Mouse (Mus musculus): ENCODE results near the gene Cpsf3.

The Cpsf3 gene

DNA sequence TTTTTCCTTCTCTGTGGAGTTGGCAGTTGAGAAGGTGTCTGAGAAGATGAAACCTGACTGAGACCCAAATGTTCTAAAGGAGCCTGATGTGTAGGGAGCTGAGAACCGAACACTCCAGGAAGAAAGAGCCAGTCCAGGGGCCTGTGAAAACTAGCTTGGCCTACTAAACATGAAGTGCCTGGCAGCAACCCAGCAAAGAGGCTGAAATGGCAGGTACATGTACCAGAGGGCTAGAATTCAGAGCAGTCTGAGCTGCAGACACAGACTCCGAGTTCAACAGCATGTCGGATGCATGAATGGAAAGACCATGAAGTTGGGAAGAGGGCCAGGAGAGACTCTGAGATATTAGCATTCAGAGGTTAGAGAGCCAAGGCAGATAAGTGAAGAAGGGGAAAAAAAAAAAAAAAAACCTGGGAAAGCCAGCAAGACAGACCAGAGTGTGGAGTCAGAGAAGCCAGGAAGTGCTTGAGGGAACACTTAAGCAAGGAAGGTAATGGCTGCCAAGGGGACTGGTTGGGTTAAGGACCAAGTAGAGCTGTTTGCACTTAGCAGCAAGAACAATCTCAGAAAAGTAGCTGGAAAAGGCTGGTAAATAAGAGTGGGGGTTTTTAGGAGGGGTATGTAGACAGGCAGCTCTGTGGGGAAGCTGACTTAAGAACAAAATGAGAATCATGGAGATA, 3.7 kb downstream of the Cpsf3 start:
- no peak for DNase-seq (ENCODE audit: low read depth, low spot score)

DNA sequence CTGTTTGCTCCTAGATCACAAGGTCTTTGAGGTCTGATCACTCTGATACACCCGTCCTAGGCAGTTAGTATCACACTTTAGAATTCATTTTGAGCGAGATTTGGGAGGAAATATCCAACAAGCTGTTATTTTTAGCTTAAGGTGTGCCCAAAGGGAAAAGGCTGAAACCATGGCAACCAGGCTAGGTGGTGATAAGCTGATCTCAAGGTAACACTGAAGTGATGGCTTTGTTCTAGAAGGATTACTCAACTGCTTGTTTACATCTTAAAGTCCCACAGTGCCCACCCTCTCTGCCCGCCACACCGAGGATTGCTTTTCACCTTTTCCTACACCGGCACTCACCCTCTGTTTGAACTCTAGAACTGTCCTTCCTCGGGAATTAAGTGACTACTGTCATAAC, 4.5 kb downstream of the Cpsf3 start:
- no peak for DNase-seq (ENCODE audit: low read depth, low spot score)

DNA sequence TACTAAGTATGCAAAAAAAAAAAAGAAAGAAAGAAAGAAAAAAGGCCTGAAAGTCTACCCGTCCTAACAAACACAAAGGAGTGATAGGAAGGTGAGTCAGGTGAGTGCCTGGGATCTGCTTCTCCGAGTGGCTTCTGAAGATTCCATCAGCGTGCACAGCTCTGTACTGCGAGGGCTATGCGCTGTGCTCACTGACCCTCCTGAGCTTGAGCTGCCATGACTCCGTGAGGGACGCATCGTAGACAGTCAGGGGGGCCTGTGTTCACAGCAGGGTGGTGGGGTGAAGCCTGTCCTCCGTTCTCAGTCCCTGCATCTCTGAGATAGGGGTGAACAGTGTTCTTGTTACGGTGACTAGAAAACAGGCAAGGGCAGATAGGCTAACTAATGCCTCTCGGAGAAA, 13.7 kb downstream of the Cpsf3 start:
- DNase-seq (ENCODE audit: low read depth, low spot score), result no peak

DNA sequence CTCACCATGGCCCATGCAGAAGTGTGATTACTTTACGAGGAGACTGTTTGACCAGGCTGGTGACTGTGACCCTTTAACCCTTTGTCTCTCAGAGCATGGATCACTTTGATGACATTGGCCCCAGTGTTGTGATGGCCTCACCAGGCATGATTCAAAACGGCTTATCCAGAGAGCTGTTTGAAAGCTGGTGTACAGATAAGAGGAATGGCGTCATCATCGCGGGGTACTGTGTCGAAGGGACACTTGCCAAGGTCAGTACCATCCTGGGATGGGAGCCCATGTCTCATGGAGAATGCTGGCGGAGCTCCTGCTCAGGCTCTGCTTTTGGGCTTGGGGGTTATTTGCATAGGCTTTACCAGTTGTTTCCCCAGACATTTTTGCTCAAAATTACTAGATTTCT, 16.1 kb downstream of the Cpsf3 start:
- no peak for DNase-seq (ENCODE audit: low read depth, low spot score)

DNA sequence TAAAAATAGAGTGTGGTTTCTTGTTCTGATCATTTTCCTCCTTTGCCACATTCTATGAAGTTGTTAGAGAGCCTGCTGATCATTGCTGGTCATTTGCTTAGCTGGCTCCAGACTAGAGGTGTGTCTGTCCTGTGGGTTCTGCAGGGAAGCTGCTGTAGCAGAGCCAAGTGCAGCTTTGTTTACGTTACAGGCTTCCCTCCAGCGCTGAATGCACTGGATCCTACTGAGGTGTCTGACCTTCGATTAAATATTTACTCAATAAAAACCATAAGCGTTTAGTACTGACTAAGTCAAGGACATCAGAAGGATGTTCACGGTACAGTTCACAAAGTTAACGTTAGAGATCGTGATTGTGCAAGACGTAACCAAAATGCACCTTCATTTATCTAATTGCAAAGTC, 16.7 kb downstream of the Cpsf3 start:
- DNase-seq (ENCODE audit: low read depth, low spot score), result no peak

DNA sequence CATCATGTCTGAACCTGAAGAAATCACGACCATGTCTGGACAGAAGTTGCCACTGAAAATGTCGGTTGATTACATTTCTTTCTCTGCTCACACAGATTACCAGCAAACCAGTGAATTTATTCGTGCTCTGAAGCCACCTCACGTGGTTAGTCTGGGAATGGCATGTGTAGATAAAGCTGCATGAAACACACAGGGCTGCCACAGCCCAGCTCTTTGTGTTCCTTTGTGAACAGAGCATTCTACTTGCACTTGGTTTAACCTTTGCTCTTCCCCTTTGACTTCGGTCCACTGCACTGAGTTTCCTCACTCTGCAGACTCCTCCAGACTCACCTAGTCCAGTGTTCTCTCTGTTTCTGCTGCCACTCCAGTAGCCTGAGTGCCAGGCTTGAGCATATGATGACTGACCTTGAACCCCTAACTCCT, 17.2 kb downstream of the Cpsf3 start:
- DNase-seq (ENCODE audit: low read depth, low spot score), result no peak

DNA sequence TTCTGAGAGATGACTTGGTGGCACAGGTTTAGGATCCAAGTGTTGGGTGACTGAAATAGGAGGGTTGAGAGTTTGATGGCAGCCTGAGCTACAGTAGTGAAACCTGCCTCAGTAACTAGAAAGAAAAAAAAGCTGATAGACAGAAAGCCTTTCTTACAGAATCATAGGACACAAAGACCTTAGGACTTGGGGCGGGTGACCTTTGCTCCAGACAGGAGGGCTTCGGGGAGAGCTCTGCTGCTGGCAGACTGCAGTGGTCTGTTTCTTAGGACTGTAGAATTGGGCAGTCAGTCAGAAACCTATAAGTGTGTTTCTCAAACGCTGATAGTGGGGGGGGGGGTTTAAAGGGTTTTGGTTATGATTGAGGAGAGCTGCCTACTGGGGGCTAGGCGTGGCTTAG, 20.6 kb downstream of the Cpsf3 start:
- DNase-seq (ENCODE audit: low read depth, low spot score), result no peak

DNA sequence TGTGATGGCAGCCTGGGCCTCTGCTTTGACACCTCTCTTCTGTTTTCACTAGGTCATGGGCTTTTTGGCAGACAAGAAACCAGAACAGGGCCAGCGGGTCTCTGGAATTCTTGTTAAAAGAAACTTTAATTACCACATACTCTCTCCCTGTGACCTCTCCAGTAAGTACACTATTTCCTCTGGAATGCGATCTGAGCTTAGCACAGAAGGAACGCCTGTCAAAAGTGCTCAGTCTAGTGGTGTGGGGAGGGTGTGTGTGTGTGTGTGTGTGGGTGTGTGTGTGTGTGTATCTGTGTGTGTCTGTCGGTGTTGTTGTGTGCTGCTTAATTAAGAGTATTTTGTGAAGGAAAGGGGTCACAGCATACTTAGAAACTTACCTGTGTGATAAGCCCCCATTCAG, 21.5 kb downstream of the Cpsf3 start:
- DNase-seq (ENCODE audit: low read depth, low spot score), result no peak

DNA sequence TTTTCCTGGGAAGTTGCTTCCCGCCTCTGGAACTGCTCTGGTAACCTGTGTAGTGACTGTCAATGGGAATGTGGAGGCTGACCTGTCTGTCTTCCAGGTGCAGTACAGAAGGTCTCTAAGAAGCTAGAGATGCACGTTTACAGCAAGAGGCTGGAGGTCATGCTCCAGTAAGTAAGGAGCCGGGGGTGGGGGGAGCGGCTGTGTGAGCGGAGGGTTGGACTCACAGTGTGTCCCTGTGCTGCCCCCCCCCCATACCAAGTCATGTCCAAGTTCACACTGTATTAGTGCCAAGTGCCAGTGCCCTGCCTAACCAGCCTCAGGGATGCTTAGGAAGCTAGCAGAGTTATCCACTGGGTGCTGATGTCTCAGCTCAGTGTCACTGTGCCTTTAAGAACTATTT, 27.0 kb downstream of the Cpsf3 start:
- no peak for DNase-seq (ENCODE audit: low read depth, low spot score)

DNA sequence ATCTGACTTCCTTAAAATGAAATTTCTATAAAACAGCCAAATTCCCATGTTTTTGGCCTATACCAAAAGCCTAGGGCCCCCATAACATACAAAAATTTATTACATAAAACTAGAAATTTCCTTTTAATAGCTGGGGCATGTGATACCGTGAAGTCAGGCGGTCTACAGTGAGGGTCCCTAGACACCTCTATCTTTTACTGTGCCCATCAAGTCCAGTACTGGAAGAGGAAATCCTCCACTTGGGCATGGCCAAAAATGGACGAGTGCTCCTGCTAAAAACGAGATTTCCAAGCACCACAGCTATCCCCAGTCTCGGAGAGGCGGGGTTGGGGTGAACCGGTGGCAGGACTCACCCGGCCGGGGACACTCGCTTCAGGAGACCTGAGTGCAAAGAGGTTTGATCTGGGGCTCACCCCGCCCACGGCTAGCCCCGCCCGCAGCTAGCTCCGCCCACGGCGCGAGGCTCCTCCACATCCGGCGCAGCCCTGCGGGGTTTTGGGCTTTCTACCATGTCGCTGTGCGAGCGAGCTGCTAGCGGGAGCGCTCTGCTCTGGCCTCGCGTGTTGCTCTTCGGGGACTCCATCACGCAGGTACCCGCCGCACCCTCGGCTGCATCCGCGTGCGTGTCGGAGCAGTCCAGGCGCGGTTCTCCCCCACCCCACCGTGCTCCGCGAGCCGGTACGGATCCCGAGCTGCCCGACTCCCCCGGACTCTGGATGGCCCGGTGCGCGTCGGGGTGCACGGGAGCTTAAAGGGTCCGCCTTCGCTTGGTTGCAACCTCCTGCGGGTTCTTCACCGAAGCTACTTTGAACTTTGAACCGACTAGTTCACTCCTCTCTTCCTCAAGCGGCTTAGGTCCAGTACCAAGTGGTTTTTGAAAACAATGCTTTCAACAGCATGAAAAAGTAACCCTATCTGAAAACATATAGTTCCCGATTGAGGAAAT, 31.0 kb downstream of the Cpsf3 start, which contains the start of gene Iah1:
Gene Iah1, plus strand, starts transcription at position 467 of the 946 bp plus-strand sequence.
- DNase-seq (ENCODE audit: low read depth, low spot score), result peak; percentile 70

DNA sequence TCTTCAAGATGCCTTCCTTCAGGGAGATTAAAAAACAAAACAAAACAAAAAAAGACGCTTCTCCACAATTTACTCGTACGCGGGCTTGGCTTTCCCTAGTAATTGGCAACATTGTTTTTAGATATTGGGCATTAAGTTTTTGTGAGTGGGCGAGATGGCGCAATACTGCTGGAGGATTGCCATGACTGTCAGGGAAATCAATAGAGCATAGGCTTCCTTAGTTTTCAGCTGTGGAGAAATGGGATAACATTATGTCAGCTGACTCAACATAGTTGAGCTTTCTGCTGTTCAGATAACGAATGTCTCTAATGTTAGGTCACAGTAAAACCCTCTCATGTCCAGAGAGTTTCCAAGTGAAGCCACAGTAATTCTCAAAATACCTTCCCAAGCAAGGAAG, 31.7 kb downstream of the Cpsf3 start:
- DNase-seq (ENCODE audit: low read depth, low spot score), result no peak

DNA sequence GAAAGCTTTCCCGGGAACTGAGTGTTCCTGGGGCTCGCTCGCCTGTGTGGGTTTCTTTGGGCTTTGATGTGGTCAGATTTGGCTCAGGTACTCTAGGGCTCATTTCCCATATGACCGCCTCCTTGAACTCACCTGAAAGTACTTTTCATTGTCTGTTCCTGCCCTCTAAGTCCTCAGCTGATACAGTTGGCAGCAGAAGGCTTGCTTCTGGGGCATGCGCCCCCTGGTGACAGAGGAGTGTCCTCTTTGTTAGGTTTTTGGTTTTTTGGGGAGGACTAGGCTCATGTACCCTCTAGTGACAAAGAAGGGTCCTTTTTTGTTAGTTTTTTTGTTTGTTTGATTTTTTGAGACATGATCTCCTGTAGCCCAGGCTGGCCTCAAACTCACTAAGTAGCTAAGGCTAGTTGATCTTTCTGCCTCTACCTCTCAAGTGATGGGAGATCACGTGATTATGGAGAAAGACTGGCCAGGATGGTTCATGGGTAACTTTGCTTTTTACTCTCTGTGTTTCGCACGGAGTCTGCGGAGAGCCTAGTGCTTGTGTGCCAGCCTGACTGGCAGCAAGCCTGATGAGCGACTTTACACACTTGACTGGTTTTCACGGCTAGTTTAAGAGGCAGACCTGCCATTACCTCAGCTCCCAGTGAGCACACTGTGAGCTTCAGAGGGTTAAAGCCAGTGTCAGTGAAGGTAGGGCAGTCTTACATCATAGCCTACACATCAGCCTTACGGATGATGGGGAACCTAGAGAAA, 33.1 kb downstream of the Cpsf3 start:
- DNase-seq (ENCODE audit: low read depth, low spot score), result peak; percentile 80

DNA sequence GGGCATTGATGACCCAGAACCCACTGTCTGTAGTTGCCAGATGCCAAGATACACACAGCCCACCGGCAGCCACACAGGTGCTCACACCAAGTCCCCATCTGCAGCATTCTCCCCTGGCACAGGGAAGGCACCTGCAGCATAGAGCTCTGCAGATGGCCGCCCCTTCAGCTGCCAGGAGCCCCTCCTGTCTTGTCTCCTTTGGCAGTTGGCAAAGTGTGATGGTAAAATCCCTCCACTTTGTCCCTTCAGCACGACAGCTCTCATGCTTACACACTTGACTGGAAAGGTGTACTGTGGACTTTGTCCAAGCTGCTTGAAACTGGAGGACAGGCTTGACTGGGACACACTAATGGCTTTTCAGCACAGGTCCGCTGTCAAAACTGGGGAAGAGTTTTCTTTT, 35.1 kb downstream of the Cpsf3 start:
- DNase-seq (ENCODE audit: low read depth, low spot score), result no peak

DNA sequence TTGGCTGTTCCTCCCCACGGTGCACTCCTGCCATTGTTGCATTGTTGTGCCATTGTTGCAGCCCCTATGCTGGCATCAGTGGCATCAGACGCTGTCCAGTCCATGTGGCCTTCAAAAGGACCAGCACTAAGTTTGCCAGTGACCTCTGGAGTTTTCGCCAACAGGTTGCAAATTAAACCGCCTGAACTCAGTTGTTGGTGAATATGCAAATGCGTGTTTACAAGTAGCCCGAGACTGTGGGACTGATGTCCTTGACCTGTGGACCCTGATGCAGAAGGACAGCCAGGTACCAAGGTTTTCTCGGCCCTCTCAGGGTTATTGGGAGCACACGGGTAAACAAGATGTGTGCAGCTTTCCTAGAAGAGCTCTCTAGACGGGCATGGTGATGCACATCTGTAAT, 36.0 kb downstream of the Cpsf3 start:
- no peak for DNase-seq (ENCODE audit: low read depth, low spot score)

DNA sequence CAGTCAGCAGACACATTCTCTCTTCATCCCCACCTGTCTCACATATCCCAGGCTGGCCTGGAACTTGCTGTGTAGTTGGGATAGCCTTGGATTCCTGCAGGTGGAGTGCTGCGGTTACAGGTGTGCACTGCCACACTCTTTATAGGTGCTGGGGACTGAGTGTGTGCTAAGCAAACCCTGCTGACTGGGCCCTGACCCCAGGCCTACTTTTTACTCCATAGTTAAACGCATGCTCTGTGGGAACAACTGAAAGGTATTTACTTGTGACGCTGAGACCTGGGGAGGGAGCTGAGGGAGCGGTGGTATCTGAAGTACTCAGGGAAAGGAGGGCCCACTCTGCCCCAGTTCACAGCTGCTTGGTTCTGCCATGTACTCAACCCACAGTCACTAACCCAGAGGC, 37.1 kb downstream of the Cpsf3 start:
- DNase-seq (ENCODE audit: low read depth, low spot score), result no peak

DNA sequence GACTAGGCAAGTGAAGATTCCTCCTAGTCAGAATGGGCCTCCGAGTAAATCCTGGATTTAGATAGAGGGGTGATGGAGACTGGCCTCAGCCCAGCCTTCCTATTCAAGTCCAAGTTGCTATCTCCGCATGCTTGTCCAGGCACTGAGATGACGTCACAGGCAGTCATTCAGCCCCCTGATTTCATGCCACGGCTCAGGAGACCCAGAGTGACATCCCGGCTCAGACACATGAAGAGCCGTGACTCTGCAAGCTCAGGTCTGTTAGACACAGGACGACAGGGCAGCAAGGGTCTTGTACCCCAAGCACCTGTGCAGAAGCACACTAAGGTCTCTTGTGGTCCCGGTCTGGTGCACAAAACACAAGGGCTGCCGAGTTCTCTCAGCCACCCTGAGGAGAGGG, 37.7 kb downstream of the Cpsf3 start:
- no peak for DNase-seq (ENCODE audit: low read depth, low spot score)

DNA sequence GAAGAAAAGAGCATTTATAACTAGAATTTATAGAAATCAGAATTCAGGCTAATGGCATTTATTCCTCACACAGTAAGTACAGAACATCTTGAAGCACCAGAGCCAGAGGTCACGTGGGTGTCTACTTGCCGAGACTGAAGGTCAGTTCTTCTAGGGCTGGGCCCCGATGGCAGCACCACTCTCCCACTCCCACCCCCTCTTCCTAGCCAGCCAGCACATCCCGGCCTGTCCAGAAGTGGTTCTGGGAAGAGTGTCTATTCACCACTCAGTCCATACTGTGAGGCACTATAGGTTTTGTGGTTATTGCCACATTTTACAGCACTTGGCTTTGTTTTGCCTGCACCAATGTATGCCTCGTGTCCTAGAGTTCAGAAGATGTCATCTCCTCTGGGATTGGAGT, 38.9 kb downstream of the Cpsf3 start:
- no peak for DNase-seq (ENCODE audit: low read depth, low spot score)

DNA sequence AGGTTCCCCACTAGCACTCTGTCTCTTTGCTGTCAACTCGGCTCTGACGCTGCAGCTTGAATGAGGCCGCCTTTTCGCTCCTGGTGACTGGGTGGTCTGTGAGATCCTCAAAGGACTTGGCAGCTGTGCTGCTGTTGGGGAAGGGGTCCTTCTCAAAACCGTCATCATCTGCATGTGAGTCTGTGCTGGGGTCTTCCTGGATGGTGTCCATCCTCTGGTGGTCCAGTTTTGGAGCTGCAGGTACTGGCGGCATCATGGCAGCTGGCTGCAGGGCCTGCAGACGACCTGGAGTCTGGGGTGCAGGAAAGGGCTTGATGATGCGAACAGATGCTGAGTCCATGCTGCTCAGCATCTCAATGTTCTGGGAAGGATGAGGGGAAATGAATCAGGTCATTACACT, 40.1 kb downstream of the Cpsf3 start:
- DNase-seq (ENCODE audit: low read depth, low spot score), result no peak

DNA sequence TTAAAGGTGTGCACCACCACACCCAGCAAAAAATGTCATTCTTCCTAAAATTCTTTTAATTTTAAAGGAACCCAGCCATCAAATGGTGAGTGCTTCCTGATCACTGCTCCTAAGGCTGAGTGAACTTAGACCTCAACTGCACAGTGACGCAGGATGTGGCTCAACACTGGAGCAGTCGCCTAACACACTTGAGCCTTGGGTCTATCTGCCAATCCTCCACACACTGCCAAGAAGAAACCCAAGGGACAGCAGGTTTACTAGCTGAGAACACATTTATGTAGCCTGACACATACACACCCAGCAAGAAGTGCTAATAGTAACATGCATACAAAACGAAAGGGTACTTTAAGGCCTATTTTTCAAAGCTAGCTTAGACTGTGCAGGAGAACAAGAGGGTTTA, 41.1 kb downstream of the Cpsf3 start:
- DNase-seq (ENCODE audit: low read depth, low spot score), result no peak

DNA sequence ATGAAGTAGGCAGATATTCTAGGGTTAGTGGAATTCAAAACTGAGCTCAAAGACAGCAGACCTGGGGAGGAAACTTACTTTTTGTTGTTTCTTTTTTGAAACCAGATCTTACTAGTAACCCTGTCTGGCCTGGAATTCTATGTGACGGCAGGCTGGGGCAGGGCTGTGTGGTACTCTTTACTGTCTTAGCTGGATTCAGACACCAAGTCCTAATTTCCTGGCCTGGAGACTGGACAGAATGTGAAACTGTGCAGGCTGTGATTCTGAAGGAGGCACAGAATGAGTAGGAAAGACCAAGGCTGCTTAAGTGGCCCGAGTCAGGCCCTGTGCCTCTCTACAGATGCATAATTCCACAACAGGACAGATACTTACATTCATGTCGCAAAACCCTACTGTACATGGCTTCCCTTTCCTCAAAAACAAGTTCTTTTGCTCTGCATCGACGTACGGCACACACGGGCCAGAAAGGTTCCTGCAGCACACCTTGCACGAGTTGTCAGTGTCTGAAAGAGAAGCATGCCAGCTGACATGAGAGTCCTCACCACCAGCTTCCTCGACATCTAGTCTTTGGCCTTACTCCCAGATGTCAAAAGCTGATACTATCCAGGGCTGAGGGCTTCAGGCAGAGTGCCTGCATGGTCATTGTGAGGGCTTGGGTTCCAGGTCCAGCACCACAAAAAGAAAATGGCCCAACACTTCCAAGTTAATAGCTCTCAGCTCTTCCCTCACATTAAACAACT, 44.6 kb downstream of the Cpsf3 start:
- DNase-seq (ENCODE audit: low read depth, low spot score), result no peak

DNA sequence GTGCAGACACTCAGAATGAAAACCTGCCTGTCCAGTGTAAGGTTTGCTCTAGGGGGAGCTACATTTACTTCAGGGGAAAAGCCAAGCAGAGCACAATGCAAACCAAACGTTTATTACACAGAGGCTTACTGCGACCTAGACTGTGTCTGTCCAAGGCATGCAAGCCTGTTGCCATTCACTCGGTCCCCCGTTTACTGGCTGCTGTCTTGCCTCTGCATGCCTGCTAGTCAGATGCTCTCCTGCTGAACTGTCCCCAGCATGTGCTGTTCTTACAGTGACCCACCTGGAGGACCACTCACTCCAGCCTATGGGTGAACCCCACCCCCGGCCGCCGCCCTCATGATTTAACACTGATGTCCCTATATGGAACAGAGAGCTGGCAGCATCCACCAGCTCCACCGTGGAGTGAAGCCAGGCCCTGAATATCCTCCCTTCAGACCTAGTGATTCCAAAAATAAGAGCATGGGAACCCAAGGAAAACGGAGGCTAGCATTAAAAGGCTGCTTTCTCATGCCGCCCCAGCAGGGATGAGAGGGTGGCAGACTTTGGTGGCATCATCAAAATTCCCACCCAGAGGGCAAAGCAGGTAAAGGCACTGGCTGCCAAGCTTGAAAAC, 45.9 kb downstream of the Cpsf3 start:
- DNase-seq (ENCODE audit: low read depth, low spot score), result no peak
